Mouse (Mus musculus) NIH3T3 (cell line): Measurements from ENCODE around the gene Fam98c.

ENCODE experiments used
- DNase-seq: peaks from one replicate; pipeline ENCODE4 v3.0.0-alpha.2; 2012; ENCODE audit warnings: low read depth

The Fam98c gene

DNA sequence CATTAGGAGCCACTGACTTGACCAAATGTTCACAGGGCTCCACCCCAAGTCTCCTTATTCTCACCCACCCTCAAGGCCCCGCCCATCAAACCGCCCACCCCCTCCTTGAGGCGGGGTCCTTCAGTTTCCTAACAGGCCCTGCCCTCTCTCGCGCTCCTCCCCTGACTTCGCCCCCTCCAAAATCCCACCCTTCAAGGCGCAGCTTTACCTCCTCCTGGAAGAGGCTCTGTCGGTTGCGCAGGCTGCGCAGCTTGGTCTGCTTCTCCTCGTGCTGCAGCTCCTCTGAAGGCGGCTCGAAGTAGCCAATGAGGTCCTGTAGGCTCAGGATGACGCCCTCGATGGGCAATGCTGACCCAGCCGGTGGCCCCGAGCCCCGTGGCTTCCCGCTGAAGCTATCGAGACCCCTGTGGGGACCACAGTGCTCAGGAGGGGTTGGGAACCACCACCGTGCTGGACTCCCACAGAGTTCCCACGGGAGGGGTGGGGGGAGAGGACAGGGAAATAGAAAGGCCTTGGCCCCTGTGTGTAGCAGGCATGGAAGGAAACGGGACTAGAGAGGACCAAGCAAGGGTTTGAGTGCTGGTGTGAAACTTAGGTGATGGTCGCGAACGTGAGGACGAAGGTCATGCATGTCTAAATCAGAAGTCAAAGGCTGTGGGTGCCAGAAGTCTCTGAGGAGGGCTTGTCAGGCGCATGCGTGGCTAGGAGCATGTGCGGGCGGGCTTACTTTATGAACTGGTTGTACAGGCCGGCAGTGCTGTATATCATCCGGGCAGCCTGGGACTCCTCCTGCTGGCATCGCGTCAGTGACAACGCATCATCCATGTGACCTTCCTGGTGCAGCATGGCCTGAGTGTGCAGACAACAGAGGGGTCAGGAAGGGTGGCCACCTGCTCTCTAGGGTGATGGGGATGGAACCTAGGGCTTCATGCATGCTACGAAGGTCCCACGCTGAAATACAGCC, 46.8 kb downstream of the Fam98c start:
- no peak for DNase-seq
